Mouse (Mus musculus) adrenal gland, adult 8-10 months (tissue): Measurements from ENCODE around the gene Map3k6. TPM values are rescaled to one million over a fixed set of nuclear protein-coding genes. Genes with fewer than 3 reads are reported as not detected.
A peak's percentile ranks its signal among the peaks of the same experiment; 100 is the strongest.

Source experiments
- DNase-seq: peaks from one replicate; pipeline ENCODE4 v3.0.0; 2022
- total RNA-seq, 4 experiments: library from RNA; stranded (reverse); gene quantifications; 2 replicates each; pipeline ENCODE4 v1.2.4; 2022

The Map3k6 gene
- total RNA-seq, 4 experiments from 2014 or later, result 17.3 to 27.7 (median 19.2) TPM

DNA sequence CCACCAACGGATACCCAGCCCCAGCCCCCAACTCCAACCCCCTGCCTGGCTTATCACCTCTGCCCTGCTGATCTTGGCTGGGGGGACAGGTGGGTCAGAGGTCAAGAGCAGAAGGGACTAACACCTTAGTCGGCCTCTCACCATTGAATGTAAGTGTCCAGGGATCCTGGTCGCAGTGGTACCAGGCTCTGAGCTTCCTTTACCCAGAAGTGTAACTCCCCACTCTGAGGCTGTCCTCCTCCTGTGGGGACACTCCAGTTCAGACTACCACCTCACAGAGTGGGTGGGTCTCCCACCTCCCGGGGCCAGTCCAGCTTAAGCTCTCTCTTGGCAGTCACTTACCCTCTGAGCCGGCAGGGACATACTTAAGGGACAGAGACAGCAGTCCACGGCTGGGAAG is 14.8 kb downstream of the Map3k6 start:
- no peak for DNase-seq

DNA sequence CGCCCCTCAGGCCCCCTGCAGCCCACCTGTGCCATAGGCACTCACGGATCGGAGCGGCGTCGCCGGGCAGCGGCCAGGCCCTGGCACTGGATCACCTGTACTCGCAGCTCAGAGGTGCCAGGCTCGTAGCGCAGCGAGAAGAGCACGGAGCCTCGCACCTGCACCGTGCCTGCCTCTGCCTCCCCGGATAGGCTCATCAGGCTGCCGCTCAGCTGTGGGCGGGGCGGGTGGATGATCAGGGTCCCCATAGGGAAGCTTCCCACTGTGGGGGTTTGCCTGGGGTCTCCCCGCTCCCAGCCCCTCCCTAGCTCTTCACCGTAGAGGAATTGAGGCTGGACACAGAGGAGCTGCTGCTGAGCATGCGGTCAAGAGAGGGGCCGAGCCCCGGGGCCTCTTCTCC is 16.2 kb downstream of the Map3k6 start:
- DNase-seq, result no peak

DNA sequence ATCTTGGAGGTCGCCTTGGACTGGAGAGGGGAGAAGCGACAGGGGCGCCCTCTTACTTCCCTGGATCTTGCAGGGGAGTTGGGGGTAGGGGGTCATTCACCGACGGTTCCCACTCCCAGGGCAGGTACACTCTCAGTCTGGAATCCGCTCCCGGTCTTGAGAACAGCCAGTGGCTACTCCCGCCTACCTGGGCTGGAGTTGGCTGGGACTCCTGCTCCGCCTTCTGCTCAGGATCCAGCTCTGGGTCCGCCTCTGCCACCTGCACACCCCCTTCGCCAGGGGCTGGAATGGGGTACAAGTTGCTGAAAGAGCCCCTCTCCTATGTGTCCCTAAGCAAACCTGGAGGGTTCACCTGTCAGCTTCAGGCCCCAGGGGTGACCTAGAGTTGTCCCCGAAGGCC is 16.6 kb downstream of the Map3k6 start:
- DNase-seq, result no peak

DNA sequence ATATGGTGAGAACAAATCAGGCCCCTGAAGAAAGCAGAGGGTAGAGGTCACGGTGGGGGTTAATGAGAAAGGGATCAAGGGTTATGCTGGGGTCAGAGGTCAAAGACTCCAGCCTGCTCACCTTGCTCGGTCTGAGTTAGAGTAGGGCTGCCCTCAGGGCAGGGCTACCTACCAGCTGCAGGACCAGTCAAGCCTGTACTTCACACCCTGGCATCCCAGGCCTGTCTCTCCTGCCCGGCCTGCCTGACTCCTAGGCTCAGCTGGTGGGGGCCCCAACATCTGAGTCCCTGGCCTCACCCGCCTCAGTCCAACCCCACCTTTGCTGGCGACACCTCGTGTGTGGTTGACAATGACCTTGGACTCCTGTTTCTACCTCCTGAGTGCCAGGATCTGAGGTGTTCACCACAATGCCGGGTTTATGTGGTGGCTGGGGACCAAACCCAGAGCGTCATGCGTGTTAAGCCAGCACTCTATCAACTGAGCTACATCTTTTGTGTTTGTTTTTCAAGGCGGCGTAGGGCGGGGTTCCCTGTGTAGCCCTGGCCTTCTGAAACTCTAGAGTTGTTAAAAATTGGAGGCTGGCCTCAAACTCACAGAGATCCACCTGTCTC is 17.3 kb downstream of the Map3k6 start:
- DNase-seq, result no peak

DNA sequence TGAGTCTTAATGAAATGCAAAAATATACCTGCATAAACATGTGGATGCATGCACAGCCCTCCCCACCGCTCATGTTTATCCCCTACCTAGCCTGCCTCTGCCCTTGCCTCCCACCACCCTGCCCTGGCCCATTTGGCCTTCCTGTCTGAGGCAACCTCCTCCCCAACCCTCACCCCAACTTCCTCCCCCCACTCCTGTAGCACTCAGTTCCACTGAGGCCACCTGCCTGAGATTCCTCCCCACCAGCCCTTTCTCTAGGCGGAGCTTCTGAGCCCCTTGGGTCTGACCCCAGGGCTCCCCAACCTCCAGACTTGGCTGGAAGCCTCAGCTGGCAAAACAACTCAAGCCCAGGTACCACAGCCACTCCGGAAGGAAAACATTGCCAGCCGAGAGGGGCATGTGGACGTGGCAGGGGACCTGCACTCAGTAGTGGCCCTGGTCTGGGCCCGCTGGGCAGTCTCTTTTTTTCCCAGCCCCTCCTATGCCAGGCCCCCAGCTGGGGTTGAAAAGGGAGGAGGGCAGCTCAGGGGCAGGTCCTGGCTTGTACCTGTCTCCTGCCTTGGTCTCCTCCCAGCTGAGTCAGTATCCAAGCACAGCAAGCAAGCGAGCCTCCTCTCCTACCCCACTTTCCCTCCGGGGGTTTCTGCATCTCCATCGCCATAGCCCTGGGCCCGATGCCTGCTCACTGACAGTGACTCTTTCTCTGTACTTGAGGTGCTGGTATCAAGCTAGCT is 21.2 kb downstream of the Map3k6 start:
- DNase-seq, result no peak

DNA sequence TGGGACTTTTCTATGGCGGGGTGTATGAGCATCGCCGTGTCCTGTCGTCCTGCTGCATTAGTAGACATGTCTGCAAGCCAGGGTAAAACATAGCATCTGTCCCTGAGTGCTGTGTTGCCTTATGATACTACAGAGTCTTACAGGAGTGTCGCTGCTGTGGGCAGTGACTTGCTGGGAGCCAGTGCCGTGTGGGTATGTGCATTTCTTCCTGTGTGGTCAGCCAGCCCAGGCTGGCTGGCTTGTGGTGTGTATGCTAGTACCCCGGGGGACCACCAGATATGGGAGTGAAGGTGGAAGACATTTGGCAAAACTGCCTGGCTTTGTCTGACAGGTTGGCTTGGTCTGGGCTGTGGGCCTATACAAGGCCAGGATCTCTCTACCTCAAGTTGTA is 21.8 kb downstream of the Map3k6 start:
- DNase-seq, result no peak

DNA sequence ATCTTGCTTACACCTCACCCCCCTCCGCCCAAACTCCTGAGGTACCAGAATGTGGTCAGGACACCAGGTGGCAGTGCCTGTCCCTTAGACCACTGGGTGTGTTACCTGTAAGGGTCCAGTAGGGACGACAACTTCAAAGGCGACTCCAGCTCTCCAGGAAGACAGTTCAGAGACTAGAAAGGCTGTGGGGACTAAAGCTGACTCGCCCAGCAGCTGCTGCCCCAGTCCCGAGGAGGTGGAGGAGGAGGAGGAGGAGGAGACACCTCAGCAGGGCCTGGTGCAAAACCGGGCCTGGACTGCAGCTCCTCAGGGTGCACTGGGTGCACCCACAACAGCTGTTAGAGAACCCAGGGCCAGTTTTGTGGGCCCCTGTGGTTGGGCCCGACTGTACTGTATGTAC is 22.3 kb downstream of the Map3k6 start, which contains the start of gene Sytl1:
Gene Sytl1, minus strand, starts transcription at position 232 of the 400 bp plus-strand sequence.
- DNase-seq, result no peak

DNA sequence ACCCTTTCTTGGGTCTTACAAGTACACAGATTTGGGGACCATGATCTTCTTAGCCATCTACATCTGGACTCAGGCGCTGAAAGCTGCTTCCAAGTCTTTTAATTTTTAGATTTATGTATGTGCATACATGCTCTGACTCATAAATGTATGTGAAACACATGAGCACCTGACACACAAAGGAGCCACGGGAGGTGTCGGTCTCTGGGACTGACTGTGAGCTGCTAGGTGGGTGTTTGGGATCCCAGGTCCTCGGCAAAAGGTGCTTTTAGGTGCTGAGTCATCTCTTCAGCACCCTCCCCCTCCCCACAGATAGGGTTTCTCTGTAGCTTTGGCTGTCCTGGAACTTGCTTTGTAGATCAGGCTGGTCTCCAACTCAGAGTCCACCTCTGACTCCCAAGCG is 23.1 kb downstream of the Map3k6 start:
- DNase-seq, result no peak

DNA sequence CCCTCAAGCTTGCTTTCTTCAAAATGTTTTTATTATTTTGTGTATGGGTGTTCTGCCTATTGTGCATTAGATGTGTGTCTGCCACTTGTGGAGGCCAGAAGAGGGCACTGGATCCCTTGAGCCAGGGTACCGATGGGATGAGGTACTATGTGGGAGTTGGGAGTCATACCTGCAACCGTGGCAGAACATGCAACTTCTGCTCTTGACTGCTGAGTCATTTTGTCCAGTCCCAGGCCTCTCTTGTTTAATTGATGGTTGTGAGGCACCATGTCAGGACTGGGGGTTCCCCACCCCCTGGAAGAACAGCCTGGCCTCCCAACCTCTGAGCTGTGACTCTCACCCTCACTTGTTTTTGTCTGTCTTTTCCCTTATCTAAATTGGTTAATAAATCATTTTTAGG is 23.9 kb downstream of the Map3k6 start:
- no peak for DNase-seq

DNA sequence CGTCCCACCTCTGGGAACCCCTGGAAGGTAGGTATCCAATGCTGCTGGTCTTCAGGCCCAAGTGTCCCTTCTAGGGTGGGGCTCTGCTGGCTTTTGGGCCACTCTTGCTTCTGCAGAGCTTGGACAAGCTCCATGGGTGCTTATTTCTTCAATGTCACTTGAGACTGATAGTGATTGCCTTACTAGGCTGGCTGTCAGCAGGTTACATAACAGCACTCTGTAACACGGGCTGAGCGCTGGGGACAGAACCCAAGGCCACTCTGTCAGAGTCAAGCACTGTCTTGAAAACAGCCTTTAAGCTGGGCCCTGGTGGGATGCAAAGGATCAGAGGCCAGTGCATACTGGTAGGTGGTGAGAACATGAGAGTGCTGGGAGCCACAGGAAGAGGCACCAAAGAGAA is 24.7 kb downstream of the Map3k6 start:
- DNase-seq, result peak; percentile 69

DNA sequence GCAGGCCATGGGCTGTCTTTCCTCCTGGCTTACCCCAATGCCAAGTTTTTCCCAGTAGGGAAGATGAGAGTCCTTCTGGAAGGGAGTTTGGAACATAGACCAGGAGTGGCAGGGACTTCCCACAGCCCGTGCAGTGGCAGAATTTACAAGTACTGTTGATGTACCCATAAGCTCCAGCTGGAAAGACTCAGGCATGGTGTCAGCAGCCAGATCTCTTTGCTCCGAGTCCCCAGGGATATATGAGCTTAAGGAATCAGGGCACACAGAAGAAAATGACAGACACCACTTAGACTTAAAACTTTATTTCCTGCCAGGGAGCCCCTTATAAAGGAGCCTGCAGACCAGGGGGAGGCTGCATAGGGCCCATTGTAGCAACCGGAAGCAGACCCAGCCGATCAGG is 25.1 kb downstream of the Map3k6 start:
- DNase-seq, result no peak

DNA sequence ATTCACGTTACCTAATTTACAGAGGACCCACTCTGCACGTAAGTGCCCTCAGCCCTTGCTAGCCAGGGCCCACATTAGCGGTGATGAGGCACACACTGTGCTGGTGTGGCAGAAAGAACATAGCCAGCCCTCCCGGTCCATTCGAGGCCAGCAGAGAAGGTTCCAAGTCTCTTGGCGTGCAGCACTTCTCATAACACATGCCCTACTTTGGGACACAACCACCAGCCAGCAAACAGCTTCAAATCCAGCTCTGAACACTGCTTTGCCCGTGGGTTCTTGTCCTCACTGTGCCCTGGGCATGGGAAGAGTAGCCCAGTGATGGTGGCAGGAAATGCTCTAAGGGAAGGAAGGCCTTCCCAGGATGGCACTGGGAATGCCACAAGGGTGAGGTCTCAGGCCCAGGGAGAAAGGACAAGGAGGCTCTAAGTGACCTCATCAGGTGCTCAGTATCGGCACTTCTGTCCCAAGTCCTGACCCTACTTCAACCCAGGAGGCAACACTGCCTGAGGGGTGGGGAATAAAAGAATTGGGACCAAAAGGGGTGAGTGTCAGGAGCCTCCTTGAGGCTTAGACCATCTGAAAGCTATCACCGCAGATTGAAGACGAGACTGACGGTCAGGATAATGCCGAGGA is 25.7 kb downstream of the Map3k6 start:
- no peak for DNase-seq

DNA sequence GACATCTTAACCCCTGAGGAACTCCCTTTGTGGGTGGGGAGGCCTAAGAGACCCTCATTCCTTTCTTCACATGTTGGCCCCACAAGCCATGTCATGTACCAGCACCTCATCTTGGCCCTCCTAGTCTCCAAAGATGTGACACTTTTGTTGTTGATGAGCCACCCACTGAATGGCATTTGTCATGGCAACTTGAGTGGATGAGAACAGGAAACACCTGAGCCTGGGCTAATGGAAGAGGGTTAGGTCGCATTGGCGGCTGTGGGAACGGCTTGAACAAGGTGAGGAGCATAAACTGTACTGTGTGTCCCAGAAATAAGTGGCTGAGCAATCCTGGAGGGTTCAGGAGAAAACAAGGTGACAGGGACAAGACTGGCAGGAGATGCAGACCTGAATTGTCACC is 28.3 kb downstream of the Map3k6 start:
- no peak for DNase-seq

DNA sequence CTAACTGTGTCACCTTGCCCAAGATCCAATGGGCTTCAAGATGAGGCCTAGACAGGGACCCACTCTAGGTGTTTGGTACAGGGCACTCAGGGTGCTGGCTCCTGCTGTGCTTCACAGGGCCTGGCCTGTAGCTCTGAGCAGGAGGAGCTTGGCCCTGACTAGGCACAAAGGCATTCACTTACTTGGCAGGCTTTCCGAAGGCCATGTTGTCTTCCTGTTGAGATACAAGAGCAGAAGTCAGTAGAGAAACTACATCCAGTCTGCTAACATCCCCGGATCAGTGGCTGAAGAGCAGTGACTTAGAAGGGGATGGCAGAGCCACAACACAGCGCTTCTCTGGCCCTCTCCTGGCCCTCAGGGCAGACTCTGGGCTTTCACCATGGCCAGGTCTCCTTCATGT is 29.0 kb downstream of the Map3k6 start:
- peak; percentile 83 for DNase-seq

DNA sequence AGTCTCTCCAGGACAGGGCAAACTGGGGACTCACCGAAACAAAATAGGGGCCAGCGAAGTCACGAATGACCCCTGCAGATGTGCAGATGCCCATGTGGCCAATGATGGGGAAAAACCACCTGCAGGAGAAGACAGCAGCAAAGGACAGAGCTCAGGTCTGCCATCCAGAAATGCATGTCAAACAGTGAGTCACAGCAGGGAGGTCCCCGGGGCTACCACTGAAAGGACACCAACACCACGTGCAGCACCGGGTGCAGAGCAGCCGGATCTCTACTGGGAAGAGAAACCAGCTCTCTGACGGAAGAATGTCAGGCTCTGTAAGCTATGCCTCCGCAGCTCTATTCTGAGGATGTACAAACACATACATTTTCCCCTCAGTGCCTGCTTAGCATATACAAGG is 30.3 kb downstream of the Map3k6 start:
- DNase-seq, result no peak

DNA sequence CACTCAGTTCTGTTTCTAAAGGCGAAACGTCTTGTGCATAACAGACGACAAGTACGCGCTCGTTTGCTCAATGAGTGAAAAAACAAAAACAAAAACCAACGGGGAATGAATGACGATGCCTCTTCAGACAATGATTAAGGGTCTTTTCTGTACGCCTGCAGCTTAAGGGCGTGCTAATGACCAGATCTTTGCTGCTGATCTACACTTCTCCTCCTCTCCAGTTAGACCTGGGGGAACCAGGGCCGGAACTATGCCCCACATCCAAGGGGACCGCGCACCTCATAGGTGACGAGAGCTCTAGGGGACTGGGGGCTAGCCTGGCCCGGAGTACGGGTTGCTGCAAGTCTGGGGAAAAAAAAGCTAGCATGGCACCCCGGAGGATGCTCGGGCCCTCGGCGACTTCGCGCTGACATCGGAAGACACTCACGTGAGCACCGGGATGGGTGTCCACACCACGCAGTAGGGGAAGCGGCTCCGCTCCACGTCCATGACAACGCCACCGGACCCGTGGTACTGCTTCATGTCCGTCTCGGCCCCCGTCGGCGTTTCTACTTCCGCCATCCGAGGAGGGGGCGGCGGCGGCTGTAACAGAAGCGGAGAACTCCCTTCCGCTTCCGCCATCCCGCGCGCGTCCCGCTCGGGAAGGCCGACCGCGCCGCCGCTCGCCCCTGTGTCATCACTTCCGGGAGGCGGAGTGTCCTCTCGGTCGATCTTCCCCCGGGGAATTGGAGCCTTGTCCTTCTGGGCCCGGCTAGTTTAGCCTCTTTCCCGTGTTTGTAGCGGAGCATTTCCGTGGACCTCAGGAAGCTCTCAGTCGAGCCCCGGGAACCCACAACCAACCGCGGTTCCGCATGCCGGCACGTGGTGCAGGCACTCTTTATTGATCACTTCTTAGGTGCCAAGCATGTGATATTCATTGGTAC is 36.7 kb downstream of the Map3k6 start, which contains the start of gene Tmem222:
Gene Tmem222, minus strand, starts transcription at position 689 of the 923 bp plus-strand sequence.
- DNase-seq, result peak; percentile 95

DNA sequence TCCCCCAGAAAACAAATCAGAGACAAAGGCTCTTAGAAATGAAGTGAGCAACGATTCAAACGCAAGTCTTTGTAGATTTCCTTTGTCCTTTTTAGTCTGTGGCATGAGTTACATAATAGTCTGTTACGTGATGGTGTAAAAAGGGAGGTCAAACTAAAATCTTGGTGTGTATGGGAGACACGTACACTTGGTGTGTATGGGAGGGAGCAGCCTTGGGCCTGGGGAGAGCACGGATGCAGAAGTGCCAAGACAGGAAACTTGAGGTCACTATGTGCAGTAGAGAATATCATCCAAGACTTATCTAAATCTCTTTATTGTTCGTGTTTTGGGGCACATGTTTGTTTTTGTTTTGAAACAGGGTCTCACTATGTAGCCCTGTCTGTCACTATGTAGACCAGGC is 37.4 kb downstream of the Map3k6 start:
- no peak for DNase-seq

DNA sequence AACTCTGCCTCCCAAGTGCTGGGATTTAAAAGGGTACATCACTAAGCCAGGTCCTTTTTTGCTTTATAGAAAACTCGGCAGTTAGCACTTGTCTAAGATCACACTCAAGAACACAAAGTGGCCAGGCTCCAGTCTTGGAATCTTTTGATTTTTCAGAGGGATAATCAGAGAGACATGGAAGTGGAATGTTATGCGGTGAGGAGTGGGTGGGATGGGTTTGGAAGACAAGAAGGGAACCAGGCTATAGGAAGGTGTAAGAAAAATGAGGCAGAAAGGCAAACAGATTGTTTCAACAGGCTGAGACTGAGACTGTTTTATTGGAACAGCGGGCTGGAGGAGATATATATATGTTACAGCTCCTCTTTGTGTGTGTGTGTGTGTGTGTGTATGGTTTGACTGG is 37.9 kb downstream of the Map3k6 start:
- no peak for DNase-seq

DNA sequence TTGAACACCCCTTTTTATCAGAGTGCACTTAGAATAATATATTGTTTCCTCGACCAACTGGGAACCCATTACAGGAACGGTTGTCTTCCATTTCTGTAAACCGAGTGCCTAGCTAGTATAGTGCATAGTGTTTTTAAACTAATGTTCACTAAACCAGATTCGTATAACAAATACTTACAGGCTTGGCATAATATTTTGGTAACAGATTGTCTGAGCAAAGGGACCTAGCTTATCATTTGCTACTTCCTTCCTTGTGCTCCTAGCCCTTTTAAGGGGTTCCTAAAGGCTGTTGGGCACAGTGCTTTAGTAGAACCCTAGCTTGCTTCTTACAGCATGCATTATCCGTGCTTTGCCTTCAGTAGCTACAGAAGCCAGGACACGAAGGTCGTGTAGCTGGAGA is 40.9 kb downstream of the Map3k6 start:
- no peak for DNase-seq

DNA sequence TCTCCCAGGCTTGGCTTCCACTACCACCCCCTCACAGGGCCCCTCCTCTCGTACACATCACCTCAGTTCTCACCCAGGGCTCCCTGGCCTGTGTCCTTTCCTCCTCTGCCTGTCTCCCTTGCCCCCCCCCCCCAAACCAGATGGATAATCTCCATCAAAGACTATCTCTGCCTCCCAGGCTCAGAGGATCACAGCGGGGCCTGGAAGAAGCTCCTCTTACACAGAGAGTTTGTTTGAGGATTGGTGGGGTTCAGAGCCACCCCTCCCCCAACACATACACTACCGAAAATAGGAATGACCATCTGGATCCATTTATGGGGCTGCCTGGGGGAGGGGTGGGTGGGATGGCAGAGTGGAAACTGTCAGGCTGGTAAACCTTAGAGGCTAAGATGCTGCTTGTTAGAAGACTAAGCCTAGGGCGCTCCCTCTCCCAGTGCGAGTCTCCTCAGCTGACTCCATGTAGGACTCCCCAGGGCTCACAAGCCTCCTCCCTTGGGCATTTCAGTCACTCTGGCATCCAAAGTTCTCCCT is 41.4 kb downstream of the Map3k6 start:
- no peak for DNase-seq

DNA sequence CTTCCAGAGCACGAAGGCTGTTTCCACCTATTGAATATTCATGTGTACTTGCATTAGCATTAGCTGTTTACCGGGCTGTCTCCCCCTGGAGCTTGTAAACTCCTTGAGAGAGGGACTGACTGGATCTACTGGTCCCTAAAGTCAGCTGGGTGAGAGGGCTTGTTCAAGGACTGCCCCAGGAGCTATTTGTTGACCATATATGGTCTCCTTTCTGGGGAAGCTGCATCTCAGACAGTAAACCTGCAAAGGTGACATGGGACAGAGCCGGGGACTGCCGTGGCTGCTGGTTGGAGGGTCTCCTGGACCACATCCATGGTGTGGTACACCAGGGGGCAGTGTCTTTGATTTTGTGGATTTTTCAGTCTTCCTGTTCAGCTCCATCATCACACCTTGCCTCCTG is 42.0 kb downstream of the Map3k6 start:
- DNase-seq, result no peak

DNA sequence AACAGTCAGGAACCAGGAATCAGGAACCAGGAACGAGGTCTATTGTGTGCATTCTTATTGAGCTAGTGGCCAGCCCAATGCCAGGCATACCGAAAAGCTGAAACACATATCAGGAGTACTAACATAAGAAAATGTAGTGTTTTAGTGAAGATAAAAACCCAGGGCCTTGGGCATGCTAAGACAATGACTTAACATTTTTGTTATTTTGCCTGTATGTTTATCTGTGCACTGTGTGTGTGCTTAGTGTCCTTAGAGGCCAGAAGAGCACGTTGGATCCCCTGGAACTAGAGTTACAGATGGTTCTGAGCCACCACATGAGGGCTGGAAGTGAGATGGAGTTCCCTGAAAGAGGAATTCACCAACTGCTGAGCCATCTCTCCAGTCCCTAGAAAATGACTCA is 44.7 kb downstream of the Map3k6 start:
- no peak for DNase-seq

DNA sequence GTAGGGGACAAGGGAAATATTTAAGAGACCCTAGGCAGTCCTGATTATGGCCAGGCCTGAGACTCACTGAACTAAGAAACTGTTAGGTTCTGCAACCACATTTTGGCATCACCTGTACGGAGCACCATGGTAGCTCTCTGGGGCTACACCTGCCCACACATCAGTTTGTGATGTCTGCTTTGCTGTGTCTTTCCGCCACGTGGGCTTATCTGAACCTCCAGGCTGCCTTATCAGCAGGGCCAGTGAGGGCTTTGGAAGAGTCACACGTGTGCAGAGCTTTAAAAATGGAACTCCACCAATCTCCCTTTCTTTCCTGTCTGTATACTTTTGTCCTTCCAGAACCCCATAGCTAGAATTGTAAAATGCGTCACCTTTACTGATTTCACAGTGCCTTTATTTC is 45.3 kb downstream of the Map3k6 start:
- DNase-seq, result no peak
